Mouse (Mus musculus) liver, adult 2 months (tissue): ENCODE measurements at regions not wholly inside any gene's neighbourhood (a gene's known extent, or its start where the extent isn't known, plus 50 kb on each side); places are given as distances from the start of the nearest gene placed in this dataset.

ENCODE experiments used
- DNase-seq: peaks from one replicate; pipeline ENCODE4 v3.0.0-alpha.2; 2011; ENCODE audit warnings: low read depth, low spot score; ENCODE audit errors: extremely low read depth
- H3K27ac ChIP-seq: fragments of 200-500 bp; replicated peaks from 2 replicates; pipeline ENCODE4 v1.5.1; 2012; ENCODE audit warnings: low read depth, mild to moderate bottlenecking, control low read depth, inconsistent platforms, low read length; ENCODE audit not compliant: insufficient read depth
- H3K27me3 ChIP-seq: fragments of 200-500 bp; 2 replicates; pipeline ENCODE4 v1.6.1; 2012; ENCODE audit warnings: mild to moderate bottlenecking, moderate library complexity, low read length, inconsistent platforms; ENCODE audit not compliant: control insufficient read depth, insufficient read depth
- H3K36me3 ChIP-seq: fragments of 200-500 bp; 2 replicates; pipeline ENCODE4 v1.6.1; 2012; ENCODE audit warnings: low read length, inconsistent platforms; ENCODE audit not compliant: control insufficient read depth, insufficient read depth
- H3K4me1 ChIP-seq: fragments of 200-500 bp; 2 replicates; pipeline ENCODE4 v1.6.1; 2011; ENCODE audit warnings: low read length; ENCODE audit not compliant: control insufficient read depth, insufficient read depth
- H3K4me3 ChIP-seq: fragments of 200-500 bp; 2 replicates; pipeline ENCODE4 v1.5.1; 2011; ENCODE audit warnings: low read depth, mild to moderate bottlenecking, control low read depth, low read length, moderate library complexity; ENCODE audit not compliant: insufficient read depth
- H3K79me2 ChIP-seq: fragments of 200-500 bp; 2 replicates; pipeline ENCODE4 v1.6.1; 2012; ENCODE audit warnings: inconsistent platforms, mild to moderate bottlenecking, low read length, moderate library complexity; ENCODE audit not compliant: control insufficient read depth, insufficient read depth
- H3K9ac ChIP-seq: fragments of 200-500 bp; 2 replicates; pipeline ENCODE4 v1.6.1; 2012; ENCODE audit warnings: low read depth, mild to moderate bottlenecking, control low read depth, inconsistent platforms, low read length
- CTCF ChIP-seq: fragments of 200-500 bp; IDR thresholded peaks from 2 replicates; pipeline ENCODE4 v1.5.1; 2011; ENCODE audit warnings: low read depth, low read length, control low read depth
- POLR2A ChIP-seq: fragments of 200-500 bp; IDR thresholded peaks from 2 replicates; pipeline ENCODE4 v1.6.1; 2011; ENCODE audit warnings: low read length, control low read depth; ENCODE audit not compliant: insufficient read depth; ENCODE audit errors: extremely low read depth
- WGBS: fragments of 180-500 bp; shearing (Covaris S2); methylation state at CpG from one replicate; pipeline ENCODE4 v1.1.7; 2018; 5-methylcytosine and 5-hydroxymethylcytosine counted together

DNA sequence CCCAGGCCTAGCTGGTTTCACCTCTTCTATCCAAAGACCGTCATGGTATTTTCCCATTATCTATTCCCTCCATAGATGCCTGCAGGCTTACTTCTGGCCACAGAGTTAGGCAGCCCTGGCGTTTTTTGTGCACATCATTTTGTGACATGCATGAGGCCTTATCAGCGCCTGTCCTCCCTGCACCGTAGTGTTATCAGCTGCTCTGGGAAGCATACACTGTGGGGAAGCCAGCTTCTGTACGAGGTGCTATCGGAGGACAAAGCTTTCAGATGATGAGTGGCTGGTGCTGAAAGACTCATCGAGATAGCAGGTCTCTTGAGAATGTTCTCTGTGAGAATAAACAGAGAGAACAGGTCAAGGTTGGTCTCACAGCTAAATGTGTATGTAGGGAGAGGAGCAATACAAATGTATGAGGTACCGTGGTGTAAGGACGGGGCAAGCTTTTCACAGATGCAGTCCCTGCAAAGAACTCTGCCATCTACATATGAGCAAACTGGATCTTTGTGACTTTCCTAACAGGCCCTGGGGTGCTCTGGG, 190.0 kb upstream of the Tshz3 start:
- Histone ChIP-seq H3K4me1 (no peaks in the 10 kb centered on the region), H3K36me3 (no peaks in the 10 kb centered on the region), H3K9ac (no peak overlapping the region), H3K4me3 (no peak overlapping the region), H3K27me3 (no peaks in the 10 kb centered on the region), H3K27ac (no peak overlapping the region), H3K79me2 (no peaks in the 10 kb centered on the region)
- no peak for DNase-seq
- TF ChIP-seq POLR2A (no peak), CTCF (no peak)
- 63% methylated on average over 9 of the region's 9 CpGs for WGBS

DNA sequence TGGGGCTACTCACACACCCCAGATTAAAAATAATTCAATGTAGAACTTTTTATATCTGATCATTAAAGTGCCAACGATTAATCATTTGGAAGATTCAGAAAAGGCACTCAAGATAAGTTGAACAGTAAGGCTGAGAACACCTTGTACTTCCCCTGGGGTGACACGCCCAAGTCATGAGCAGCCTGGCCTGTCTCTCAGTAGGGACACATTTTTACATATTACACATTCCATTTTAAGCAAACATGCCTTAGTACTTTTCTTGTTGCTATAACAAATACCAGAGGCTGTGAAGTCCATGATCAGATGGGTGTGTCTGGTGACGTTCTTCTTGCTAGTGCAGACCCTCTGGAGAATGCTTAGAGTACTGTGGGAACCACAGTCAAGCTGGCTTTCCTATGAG, 184.2 kb upstream of the Tshz3 start:
- H3K9ac ChIP-seq: no peak overlapping the region
- no peak overlapping the region for H3K27ac ChIP-seq
- no peaks in the 10 kb centered on the region for H3K36me3 ChIP-seq
- 87% methylated on average over 3 of the region's 3 CpGs for WGBS
- H3K79me2 ChIP-seq: no peaks in the 10 kb centered on the region
- H3K27me3 ChIP-seq: no peaks in the 10 kb centered on the region
- TF ChIP-seq CTCF: no peak
- no peak for TF ChIP-seq POLR2A
- H3K4me3 ChIP-seq: no peak overlapping the region
- DNase-seq: no peak
- H3K4me1 ChIP-seq: no peaks in the 10 kb centered on the region

DNA sequence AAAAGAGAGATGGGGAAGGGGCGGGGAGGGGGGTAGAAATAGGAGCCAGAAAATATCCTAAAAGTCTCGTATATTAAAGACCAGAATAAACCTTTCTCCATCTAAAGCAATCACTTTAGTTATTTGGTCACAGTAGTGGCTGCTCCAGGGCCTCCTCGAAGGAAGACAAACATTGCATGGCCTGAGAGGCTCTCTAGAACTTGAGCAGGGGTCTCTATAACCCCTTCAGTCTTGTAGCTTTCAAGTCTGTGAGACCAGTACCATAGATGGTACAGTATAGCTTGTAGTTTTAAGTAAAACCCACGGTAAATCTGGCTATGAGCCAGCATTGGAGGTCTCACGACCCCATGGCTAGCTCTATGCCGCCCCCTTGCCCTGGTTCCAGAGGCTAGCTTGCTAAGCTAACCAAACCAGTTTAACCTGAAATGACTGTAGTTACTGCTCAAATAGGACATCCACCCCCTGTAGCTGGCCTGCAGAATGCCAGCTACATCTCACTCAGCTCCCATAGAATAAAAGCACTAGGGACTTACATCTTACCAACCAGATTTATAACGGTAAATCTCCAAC, 181.7 kb upstream of the Tshz3 start:
- WGBS: 51% methylated on average over 7 of the region's 7 CpGs
- H3K4me1 ChIP-seq: no peaks in the 10 kb centered on the region
- H3K27ac ChIP-seq: no peak overlapping the region
- H3K36me3 ChIP-seq: no peaks in the 10 kb centered on the region
- no peak overlapping the region for H3K9ac ChIP-seq
- no peaks in the 10 kb centered on the region for H3K27me3 ChIP-seq
- TF ChIP-seq CTCF (no peak), POLR2A (no peak)
- no peaks in the 10 kb centered on the region for H3K79me2 ChIP-seq
- H3K4me3 ChIP-seq: no peak overlapping the region
- DNase-seq: no peak

DNA sequence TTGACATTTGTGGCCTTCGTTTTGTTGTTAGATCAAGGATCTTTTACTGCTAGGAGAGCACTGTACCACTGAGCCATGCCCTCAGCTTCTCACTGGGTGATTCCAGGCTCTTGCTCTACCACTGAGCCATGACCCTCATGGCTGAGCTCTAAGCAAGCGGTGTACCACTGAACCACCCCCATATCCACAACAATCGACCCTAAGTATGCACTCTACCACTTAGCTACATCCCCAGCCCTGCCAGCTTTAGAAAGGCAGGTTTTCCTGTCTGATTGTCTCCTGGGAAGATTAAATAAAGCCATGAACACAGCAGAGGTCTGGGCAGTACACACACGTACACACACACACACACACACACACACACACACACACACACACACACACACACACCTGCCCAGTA, 178.9 kb upstream of the Tshz3 start:
- H3K4me1 ChIP-seq: no peaks in the 10 kb centered on the region
- no peaks in the 10 kb centered on the region for H3K79me2 ChIP-seq
- no peaks in the 10 kb centered on the region for H3K36me3 ChIP-seq
- TF ChIP-seq CTCF (no peak), POLR2A (no peak)
- H3K4me3 ChIP-seq: no peak overlapping the region
- 74% methylated on average over 4 of the region's 4 CpGs for WGBS
- no peaks in the 10 kb centered on the region for H3K27me3 ChIP-seq
- no peak overlapping the region for H3K9ac ChIP-seq
- no peak overlapping the region for H3K27ac ChIP-seq
- no peak for DNase-seq

DNA sequence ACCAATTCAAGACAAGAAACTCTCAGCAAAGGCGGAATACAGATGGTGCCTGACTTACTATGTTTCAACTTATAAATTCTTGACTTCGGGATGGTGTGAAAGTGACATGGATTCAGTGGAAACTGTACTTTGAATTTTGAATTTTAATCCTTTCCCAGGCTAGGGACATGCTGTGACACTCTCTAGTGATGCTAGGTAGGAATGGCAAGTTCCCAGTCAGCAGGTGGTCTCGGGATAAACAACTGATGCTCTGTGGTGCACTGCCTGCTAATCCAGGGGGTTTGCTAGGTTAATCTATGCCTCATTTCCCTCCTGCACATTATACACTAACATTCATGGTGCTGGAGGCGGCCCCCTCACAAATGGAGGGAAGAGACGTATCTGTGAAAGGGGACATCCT, 175.0 kb upstream of the Tshz3 start:
- TF ChIP-seq POLR2A: no peak
- WGBS: 65% methylated on average over 5 of the region's 5 CpGs
- H3K4me3 ChIP-seq: no peak overlapping the region
- no peaks in the 10 kb centered on the region for H3K79me2 ChIP-seq
- H3K36me3 ChIP-seq: no peaks in the 10 kb centered on the region
- no peaks in the 10 kb centered on the region for H3K4me1 ChIP-seq
- no peak for DNase-seq
- no peak overlapping the region for H3K27ac ChIP-seq
- H3K9ac ChIP-seq: no peak overlapping the region
- H3K27me3 ChIP-seq: no peaks in the 10 kb centered on the region

DNA sequence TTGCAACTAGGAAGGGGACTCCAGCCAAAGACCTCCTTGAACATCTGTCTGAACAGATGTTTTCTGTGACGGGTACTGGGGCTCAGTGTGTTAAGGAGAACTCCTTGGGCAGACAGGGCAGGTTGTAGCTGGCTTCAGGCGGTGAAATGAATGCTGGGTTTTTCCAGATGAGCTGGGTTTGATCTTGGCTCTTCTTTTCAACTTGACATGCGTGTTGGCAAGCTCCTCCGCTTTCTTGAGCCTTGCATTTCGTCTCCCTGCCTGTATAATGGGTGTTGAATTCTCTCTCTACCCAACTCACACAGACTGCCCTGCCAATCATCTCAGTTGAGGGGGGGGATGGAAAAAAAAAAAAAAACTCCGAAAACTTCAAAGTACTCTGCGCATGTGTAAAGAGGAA, 171.8 kb upstream of the Tshz3 start:
- Histone ChIP-seq H3K4me3 (no peak overlapping the region), H3K27ac (no peak overlapping the region), H3K36me3 (no peaks in the 10 kb centered on the region), H3K4me1 (no peaks in the 10 kb centered on the region), H3K79me2 (no peaks in the 10 kb centered on the region), H3K9ac (no peak overlapping the region), H3K27me3 (no peaks in the 10 kb centered on the region)
- DNase-seq: no peak
- TF ChIP-seq CTCF (no peak), POLR2A (no peak)
- 73% methylated on average over 7 of the region's 7 CpGs for WGBS
